Mouse (Mus musculus): ENCODE results near the gene Eed. TPM values are rescaled to one million over a fixed set of nuclear protein-coding genes. Genes with fewer than 3 reads are reported as not detected.

Eed gene
- polyA plus RNA-seq, 2 experiments from 2014 or later: 67.6 to 79.9 TPM

GRCm38 (mm10) chr7:89907950-89908349, 72.8 kb downstream of the Eed start:
- ATAC-seq: peak; percentile 52

Other genes starting within 250 kb of the Eed start
- gene Ccdc81, start 77.4 kb downstream of the Eed start, polyA plus RNA-seq (2017; shearing (Covaris generic)): not detected
- gene Hikeshi, start 39.8 kb downstream of the Eed start, polyA plus RNA-seq (2017; shearing (Covaris generic)): 100 to 1,000 TPM in 1 of 2 experiments, 10 to 100 TPM in 1; 89.3 to 115 TPM
- 10 to 100 TPM; 49.7 to 85.7 TPM for gene Picalm, start 149.2 kb upstream of the Eed start, polyA plus RNA-seq (2017; shearing (Covaris generic))

Data from activated CD4-positive, CD25-positive, alpha-beta regulatory T cell, adult 4 months (primary cell).